Comparison of ENCODE assay signal across 27 mouse cellular contexts in the genomic region with DNA sequence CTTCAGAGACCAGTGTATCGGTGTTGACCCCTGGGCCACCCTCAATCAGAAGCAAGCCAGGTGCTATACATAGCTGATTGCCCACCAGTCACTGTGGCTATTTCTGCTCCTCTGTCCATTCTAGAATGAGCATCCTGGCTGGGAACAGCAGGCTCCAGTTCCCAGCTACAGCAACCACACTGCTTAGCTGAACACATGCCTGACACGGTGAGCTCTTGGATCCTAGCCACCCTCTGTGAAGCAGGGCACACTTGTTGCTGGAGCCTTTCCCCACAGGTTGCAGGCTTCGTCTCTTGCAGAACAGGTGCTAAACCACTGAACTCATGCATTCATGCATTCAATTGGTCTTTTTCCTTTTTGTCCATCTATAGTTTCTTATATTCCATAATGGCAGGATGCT. TPM values are rescaled to one million over a fixed set of nuclear protein-coding genes. Genes with fewer than 3 reads are reported as not detected.
DNase-seq lines count a peak whose midpoint lies in the region; ATAC-seq and TF ChIP-seq lines count a peak whose summit lies in the region.
"Had no signal": no experiment of that assay in that cellular context is flagged by ENCODE, and none has a peak within 500 bp of the region (broad histone marks: within the 10 kb centered on the region; RNA-seq: fewer than 3 reads in every experiment).

No protein-coding gene starts in this region.

- 47% methylated on average over 3 of the region's 3 CpGs for WGBS in heart, embryonic 13.5 days

- intact Hi-C loops in gastrocnemius, adult 2 months (cut with DNase I), result no loop called here

- H3K9ac ChIP-seq in heart, embryonic 13.5 days, result peak overlapping the region; percentile 41; the same call in 1 of the 2 replicates
- H3K9ac ChIP-seq: forebrain, embryonic 13.5 days; hindbrain, embryonic 12.5 days; limb, embryonic 12.5 days; liver, embryonic 15.5 days; lung, embryonic 14.5 days; neural tube, embryonic 12.5 days had no signal

- H3K36me3 ChIP-seq in heart, embryonic 13.5 days, result no peaks in the 10 kb centered on the region; the same call in 1 of the 2 replicates
- H3K36me3 ChIP-seq: liver, embryonic 15.5 days; neural tube, embryonic 12.5 days had no signal

- H3K27me3 ChIP-seq in heart, embryonic 13.5 days (replicated peaks), result no peaks in the 10 kb centered on the region
- H3K27me3 ChIP-seq: forebrain, embryonic 13.5 days; hindbrain, embryonic 12.5 days; limb, embryonic 12.5 days; liver, embryonic 15.5 days; neural tube, embryonic 12.5 days; Patski had no signal

- TF ChIP-seq CTCF in gastrocnemius, adult 2 months (IDR thresholded peaks at IDR 0.05), result no peak

- peak overlapping the region; percentile 87 for H3K27ac ChIP-seq in gastrocnemius, adult 2 months
- H3K27ac ChIP-seq in heart, embryonic 13.5 days (replicated peaks), result peak overlapping the region; percentile 88
- H3K27ac ChIP-seq: forebrain, embryonic 13.5 days; hindbrain, embryonic 12.5 days; limb, embryonic 12.5 days; liver, embryonic 15.5 days; neural tube, embryonic 12.5 days had no signal

- no peaks in the 10 kb centered on the region for H3K9me3 ChIP-seq in heart, embryonic 13.5 days
- H3K9me3 ChIP-seq: forebrain, embryonic 13.5 days; hindbrain, embryonic 12.5 days; limb, embryonic 12.5 days; liver, embryonic 15.5 days; neural tube, embryonic 12.5 days had no signal

- no peak for ATAC-seq in heart, embryonic 13.5 days (ENCODE audit: extremely low read depth, insufficient number of reproducible peaks, low FRiP score, low TSS enrichment)
- ATAC-seq: forebrain, embryonic 13.5 days; intestine, embryonic 16.5 days; midbrain, embryonic 16.5 days; Patski had no signal

- peak; percentile 72 for DNase-seq in gastrocnemius, adult 2 months
- DNase-seq in gastrocnemius, adult 18-20 months (ENCODE audit: low spot score), result no peak
- no peak for DNase-seq in heart, adult 9 months (ENCODE audit: low spot score in 2 of 2)
- peak; percentile 14 to 29 for DNase-seq in kidney, postnatal 25 days
- no peak for DNase-seq in kidney, adult 11 months
- peak; percentile 26 for DNase-seq in heart, postnatal 4 days
- no peak for DNase-seq in adrenal gland, adult (ENCODE audit: inconsistent age in 2 of 2, low spot score in 1 of 2)
- DNase-seq: adrenal gland, postnatal 14 days; cerebellum, adult 18-20 months; kidney, adult 9 months; kidney, postnatal 10 days; layer of hippocampus, adult 9-11 months; lung, embryonic 14.5 days; lung, postnatal 14 days; right cerebral cortex, adult 18-20 months; spleen, adult 18-20 months; thymus, postnatal 14 days had no signal

- peaks cover 100% of the 10 kb centered on the region for H3K4me1 ChIP-seq in heart, embryonic 13.5 days

- H3K4me2 ChIP-seq in heart, embryonic 13.5 days, result peak overlapping the region; percentile 12; the same call in 1 of the 2 replicates
- H3K4me2 ChIP-seq: forebrain, embryonic 13.5 days; hindbrain, embryonic 12.5 days; limb, embryonic 12.5 days; liver, embryonic 15.5 days; lung, embryonic 14.5 days; midbrain, embryonic 11.5 days; neural tube, embryonic 12.5 days had no signal

- no peak overlapping the region for H3K4me3 ChIP-seq in gastrocnemius, adult 2 months
- H3K4me3 ChIP-seq in heart, embryonic 13.5 days, result no peak overlapping the region
- H3K4me3 ChIP-seq: forebrain, embryonic 13.5 days; hindbrain, embryonic 12.5 days; limb, embryonic 12.5 days; liver, embryonic 15.5 days; neural tube, embryonic 12.5 days had no signal

RNA-seq across cellular contexts. Expression of a gene that starts 7.9 kb away (rescaled TPM):
- total RNA-seq in gastrocnemius, adult 2 months (2021), result 1 to 10 TPM; 3.2 to 5.6 TPM
- total RNA-seq in gastrocnemius, adult 18-20 months (2021), result 1 to 10 TPM; 3.2 to 3.5 TPM
- 14.3 and 17.0 TPM in 2 replicates for polyA plus RNA-seq in heart, embryonic 13.5 days (2015; fragmentation: Nextera tagmentation; extraction: Ambion mirVana)
- total RNA-seq in heart, postnatal 4 days (2021), result 10 to 100 TPM; 15.7 to 16.5 TPM

RNA-seq across cellular contexts. Expression of a gene that starts 8.1 kb away (rescaled TPM):
- 1 to 10 TPM; 2.9 to 3.5 TPM for total RNA-seq in gastrocnemius, adult 2 months (2021)
- 1 to 10 TPM; 3.3 to 3.6 TPM for total RNA-seq in gastrocnemius, adult 18-20 months (2021)
- 42.8 and 53.9 TPM in 2 replicates for polyA plus RNA-seq in heart, embryonic 13.5 days (2015; fragmentation: Nextera tagmentation; extraction: Ambion mirVana)
- 10 to 100 TPM; 18.5 to 20.9 TPM for total RNA-seq in heart, postnatal 4 days (2021)

Comparison
In these comparisons a context has a peak if more than half of its experiments do, and no peak if none do; other contexts are left out.
1. DNase-seq: peak in gastrocnemius, adult 2 months (single experiment), kidney, postnatal 25 days (2 of 2) and heart, postnatal 4 days (single experiment); none in gastrocnemius, adult 18-20 months (single experiment), heart, adult 9 months (0 of 2), kidney, adult 11 months (single experiment) and adrenal gland, adult (0 of 2).
2. RNA of a gene that starts 8.1 kb away (total RNA-seq): 18.5 to 20.9 TPM in heart, postnatal 4 days; 3.3 to 3.6 TPM in gastrocnemius, adult 18-20 months and 2.9 to 3.5 TPM in gastrocnemius, adult 2 months; every median in the first group is over 4 times any median in the second.